Mouse (Mus musculus) gastrocnemius, postnatal 36 days (tissue): ENCODE results near the gene Tfe3. TPM values are rescaled to one million over a fixed set of nuclear protein-coding genes. Genes with fewer than 3 reads are reported as not detected.
"Not testable (repeated sequence)": the region's sequence is repeated elsewhere in the genome, so short reads cannot be mapped to it uniquely, and the experiment has no call there.

ENCODE experiments used
- DNase-seq, 2 experiments: peaks; one replicate each; pipeline ENCODE4 v3.0.0; 2022
- intact Hi-C: fragments of 180-260 bp; cut with DNase I; formaldehyde crosslinking; loops from one replicate; pipeline ENCODE4 v1.15.1; 2025
- long read RNA-seq, 2 experiments: library from polyadenylated mRNA; stranded (forward); transcript quantifications; one replicate each; pipeline ENCODE4 v2.0.0; 2021
- total RNA-seq, 2 experiments: library from RNA; stranded (reverse); gene quantifications; 2 replicates each; pipeline ENCODE4 v1.2.3; 2021

The Tfe3 gene
- 1 to 10 TPM; 8.0 to 8.1 TPM for total RNA-seq
- long read RNA-seq, experiment 1, partial matches to known transcripts: 0 of 4 reads
- long read RNA-seq, experiment 1, other reads (novel, unspliced or antisense): 2 of 4 reads
- long read RNA-seq, experiment 2, partial matches to known transcripts: 4 of 7 reads
- long read RNA-seq, experiment 2, other reads (novel, unspliced or antisense): 0 of 7 reads

DNA sequence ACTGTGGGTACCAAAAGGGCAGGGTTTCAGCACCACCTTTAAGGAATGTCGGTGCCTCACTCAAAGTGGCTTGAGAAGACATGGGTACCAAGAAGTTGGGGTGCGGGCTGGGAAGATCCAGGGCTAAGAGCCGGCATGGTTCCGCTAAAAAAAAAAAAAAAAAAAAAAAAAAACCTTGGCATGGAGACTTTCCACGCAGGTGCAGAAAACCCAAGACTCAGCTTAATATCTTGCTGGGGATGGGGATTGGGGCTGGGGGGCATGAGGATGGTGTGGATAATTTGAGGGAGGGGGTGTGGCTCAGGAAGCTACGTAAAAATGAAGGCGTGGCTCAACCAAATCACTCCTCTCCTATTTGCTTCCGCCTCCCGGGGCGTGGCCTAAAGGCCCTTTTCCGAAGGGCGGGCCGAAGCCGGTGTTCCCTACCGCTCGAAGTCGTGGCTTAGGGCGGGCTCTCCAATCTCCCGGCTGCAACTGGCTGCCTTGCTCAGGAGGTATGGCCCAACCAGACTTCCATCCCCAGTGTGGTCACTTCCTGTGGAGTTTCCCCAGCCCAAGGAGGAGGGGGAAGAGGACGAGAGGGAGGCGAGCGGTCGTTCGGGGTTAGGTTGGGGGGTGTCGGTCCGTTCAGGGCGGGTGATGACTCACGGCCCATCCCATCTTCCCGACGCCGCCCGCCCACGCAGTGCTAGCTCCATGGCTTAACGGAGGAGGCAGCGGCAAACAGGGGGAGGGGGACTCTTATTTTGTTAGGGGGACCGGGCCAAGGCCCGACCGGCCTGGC, at the start of gene Tfe3:
TSS of gene Tfe3 (plus strand) at position 424 of the 784 bp plus-strand sequence.
- intact Hi-C loops: no loop called here
- peak; percentile 75 to 90 for DNase-seq

GRCm38 (mm10) chrX:7713764-7714134, 48.6 kb upstream of the Tfe3 start:
- DNase-seq, intact Hi-C loops: not testable (repeated sequence)

DNA sequence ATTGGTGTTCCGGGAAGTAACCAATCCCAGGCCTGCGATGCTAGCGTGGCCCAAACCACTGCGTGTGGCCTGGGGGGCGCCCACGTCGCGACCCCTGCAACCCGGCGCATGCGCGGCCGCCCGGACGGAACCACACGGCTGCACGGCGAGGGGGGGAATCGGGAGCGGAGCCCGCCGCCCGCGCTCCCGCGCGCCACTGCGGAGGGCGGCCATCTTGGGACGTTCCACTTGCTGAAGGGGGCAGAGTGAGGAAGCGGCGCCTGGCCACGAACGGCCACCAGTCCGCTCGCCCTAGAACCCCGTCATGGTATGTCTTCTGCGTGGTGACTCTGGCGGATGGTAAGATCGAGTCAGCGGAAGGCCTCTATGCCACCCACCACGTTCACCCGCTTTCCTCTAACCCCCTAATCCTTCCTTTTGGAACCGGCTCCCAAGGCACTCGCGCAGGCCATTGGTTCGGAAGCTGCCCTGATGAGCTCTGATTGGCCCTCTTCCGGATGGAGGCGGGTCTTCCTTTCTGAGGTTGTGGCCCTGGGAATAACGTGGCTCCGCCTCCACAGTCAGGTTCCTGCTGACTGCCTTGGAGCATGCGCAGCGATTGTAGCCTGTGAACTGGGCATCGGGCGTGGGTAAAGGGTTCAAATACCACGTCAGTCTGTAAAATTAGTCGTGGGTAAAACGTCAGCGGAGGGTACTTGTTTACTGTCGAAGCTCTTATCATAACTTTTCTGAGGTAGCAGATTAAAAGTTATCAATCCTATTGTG, 48.0 kb upstream of the Tfe3 start, which contains the start of gene Wdr45:
TSS of gene Wdr45 (plus strand) at position 199 of the 765 bp plus-strand sequence.
- intact Hi-C loops: not testable (repeated sequence)
- peak; percentile 84 to 91 for DNase-seq

- DNase-seq, intact Hi-C loops: not testable (repeated sequence)
Measured at GRCm38 (mm10) chrX:7716058-7716457, 46.3 kb upstream of the Tfe3 start.

DNA sequence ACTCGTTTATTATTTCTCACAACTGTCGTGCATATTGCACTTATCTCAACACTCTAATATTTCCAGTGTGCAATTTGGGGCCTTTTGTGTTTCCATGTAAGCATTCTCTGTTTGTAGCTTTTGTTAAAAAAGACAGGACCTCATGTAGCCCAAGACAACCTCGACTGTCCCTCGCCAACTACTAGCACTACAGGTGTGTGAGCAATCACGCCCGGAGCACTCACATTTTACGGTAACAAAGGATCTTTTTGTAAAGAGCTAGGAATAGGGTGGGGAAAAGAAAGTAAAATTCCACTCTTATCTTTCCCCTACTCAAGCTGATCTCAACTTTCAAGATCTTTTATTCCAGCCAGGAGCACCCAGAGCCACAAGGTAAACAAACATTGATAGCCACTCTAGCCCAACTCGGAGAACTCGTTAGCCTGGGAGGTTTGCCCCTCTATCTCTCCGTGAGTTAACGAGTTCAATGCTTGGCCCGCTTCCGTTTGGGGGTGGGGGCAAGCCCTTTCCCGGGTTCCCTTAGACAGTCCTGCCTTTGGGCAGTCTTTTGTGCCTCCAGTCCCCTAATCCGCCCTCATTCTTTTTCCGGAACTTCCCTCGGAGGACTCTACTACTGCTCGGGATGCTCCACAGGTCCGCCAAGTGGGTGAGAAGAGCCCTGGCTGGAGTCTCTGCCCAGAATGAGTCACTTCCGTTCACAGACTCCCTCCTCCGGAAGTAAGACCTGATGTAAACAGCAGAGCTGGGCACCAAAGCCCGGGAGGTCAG, 40.7 kb upstream of the Tfe3 start, which contains the start of gene Gm45208:
TSS of gene Gm45208 (plus strand) at position 732 of the 768 bp plus-strand sequence.
- peak; percentile 43 to 71 for DNase-seq
- intact Hi-C loops: no loop called here

DNA sequence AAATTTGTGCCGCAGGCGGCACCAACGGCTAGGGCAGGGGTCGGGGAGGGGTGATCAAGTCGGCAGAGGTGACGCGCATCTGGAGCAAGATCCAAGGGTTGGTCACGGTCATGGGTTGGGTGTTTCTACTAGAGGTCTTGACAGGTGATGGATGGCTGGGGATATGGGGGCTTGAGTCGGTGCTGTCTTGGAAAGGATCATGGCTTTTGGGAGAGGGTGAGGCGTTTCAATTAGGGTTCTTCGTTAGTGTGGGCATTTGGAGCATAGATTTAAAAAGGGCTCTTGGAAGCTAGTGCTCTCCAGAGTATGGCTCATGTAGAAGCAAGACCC, 40.1 kb upstream of the Tfe3 start:
- intact Hi-C loops: no loop called here
- no peak for DNase-seq

GRCm38 (mm10) chrX:7722691-7723090, 39.7 kb upstream of the Tfe3 start:
- no peak for DNase-seq
- intact Hi-C loops: no loop called here

DNA sequence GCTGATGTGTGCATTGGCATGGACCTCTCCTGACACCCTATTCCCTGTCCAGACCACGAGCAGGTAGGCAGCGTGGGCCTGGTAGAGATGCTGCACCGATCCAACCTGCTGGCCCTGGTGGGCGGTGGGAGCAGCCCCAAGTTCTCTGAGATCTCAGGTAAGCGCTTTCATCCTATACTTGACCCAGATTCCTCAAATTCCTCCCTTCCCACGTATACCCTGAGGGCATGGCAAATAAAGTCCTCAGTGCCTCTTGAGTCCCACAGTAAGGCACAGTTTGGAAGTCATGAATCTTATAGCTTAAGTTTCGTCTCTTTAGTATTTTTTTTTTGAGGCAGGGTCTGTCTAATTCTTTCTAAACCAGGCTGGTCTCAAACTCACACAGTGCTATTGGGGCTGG, 38.2 kb upstream of the Tfe3 start:
- intact Hi-C loops: no loop called here

DNA sequence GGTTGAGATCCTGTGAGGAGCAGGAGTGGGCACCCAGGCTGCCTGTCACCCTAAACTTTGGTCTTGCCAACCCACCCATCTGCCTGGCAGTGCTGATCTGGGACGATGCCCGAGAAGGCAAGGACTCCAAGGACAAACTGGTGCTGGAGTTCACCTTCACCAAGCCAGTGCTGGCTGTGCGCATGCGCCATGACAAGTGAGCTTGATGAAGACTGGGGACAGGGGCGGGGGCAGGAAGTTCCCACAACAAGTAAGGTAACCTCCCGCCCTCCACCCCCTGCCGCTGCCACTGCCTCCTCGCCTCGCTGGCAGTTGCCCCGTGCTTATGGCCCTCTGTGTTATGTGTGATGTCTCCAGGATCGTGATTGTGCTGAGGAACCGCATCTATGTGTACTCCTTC, 36.5 kb upstream of the Tfe3 start:
- intact Hi-C loops: no loop called here

More for the DNA sequence above, 38.2 kb upstream of the Tfe3 start:
- no peak for DNase-seq

DNA sequence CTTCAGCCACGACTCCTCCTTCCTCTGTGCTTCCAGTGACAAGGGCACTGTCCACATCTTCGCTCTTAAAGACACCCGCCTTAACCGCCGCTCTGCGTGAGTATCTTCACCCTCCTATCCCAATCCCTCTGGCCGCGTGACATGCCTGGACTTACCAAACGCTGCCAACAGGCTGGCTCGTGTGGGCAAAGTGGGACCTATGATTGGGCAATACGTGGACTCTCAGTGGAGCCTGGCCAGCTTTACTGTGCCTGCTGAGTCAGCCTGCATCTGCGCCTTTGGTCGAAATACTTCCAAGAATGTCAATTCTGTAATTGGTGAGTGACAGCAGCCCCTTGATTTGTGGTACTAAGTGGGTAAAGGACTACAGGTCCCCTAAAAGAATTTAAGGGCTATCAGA, 35.2 kb upstream of the Tfe3 start:
- DNase-seq: no peak
- intact Hi-C loops: no loop called here

More for the DNA sequence above, 36.5 kb upstream of the Tfe3 start:
- no peak for DNase-seq

DNA sequence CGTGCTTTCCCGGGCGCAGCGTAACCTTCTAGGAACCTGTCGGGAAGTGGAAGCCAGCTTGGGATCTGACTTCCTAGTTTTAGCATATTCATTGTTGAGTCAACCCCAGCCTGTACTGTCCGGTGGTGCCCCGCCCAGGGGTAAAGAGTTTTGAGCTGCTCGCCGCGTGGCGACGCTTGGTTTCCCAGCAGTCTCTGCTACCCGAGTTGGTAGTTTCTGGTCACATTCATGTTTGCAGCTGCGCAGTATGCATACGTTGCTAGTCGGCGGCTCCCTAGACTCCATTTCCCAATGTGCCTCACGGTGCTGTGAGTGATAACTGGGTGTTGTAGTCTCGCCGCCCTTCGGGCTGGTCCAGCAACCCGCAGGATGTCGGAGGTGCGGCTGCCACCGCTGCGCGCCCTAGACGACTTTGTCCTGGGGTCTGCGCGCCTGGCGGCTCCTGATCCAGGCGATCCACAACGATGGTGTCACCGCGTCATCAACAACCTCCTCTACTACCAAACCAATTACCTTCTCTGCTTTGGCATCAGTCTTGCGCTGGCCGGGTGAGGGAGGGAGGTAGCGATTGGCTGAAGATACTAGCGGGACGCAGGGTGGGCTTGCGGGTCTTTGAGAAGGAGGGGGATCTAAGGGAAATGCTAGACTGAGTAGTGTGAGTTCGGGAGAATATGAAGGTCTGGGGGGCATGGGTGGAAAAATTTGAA, 34.0 kb upstream of the Tfe3 start, which contains the start of gene Praf2:
TSS of gene Praf2 (plus strand) at position 225 of the 707 bp plus-strand sequence.
- intact Hi-C loops: no loop called here
- DNase-seq: peak; percentile 57 to 60

GRCm38 (mm10) chrX:7728922-7729265, 33.5 kb upstream of the Tfe3 start:
- intact Hi-C loops: no loop called here
- DNase-seq: no peak

- DNase-seq: peak; percentile 58 to 67
- intact Hi-C loops: no loop called here
Measured at GRCm38 (mm10) chrX:7733571-7734156, 28.7 kb upstream of the Tfe3 start.

DNA sequence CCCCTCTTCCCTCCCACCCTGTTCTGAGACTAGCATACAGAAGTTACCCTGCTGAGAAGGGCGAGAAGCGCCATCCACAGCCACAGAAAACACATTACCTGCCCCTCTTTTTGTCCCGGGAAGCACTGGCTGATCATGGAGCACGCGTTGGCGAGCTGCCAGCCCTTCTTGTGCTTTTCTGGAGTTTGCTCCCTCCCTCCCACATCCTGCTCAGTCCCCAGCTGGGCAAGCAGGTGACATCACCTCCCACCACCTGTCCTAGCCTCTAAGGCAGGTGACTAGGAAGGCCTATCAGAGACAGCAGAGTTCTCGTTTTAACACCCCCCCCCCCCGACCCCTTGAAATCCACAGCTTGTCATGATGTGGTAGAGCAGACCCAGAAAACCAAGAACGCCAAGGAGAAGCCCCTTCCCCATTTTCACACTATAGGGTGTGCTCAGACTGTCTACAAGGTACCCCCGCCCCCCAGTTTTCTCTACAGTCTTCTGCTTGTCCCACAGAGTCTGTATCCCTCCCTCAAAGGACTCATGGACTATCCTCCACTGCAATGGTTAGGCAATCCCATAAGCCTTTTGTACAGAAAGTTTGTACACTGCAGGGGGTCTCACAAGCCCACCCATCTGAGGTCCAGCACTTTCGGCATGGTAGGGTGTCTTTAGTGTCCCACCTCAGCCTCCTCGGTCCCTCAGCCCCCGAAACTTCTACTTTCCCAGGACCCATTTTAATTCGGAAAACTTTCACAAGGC, 22.9 kb upstream of the Tfe3 start:
- no peak for DNase-seq
- intact Hi-C loops: loop anchor here (5.0 kb wide), 2 partner anchors 33 to 93 kb away; no protein-coding TSS in a partner anchor

GRCm38 (mm10) chrX:7740082-7740819, 22.1 kb upstream of the Tfe3 start:
- no peak for DNase-seq
- intact Hi-C loops: loop anchor here (5.0 kb wide), 1 partner anchor 92 kb away; no protein-coding TSS in a partner anchor

DNA sequence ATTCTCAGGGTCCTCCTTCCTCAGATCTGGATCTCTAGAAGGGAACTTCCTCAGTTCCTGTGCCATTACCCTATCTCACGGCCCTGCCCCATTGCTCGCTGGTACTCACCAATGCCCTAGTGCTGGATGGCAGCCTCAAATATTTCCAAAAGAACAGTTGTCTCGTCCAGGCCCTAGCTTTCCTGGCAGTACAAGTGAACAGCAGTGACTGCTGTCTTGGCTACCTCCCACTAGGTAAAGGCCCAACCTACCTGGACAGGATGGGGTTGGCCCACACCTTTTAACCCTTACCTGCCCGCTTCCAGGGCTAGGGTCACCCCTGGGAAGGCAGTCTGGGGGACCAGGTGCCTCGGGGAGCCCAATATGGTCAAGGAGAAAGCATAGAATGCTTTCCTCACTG, 21.3 kb upstream of the Tfe3 start:
- no peak for DNase-seq
- intact Hi-C loops: loop anchor here (5.0 kb wide), 1 partner anchor 91 kb away; no protein-coding TSS in a partner anchor

GRCm38 (mm10) chrX:7743470-7743869, 18.9 kb upstream of the Tfe3 start:
- intact Hi-C loops: loop anchor here (5.0 kb wide), 1 partner anchor 89 kb away; no protein-coding TSS in a partner anchor
- no peak for DNase-seq

DNA sequence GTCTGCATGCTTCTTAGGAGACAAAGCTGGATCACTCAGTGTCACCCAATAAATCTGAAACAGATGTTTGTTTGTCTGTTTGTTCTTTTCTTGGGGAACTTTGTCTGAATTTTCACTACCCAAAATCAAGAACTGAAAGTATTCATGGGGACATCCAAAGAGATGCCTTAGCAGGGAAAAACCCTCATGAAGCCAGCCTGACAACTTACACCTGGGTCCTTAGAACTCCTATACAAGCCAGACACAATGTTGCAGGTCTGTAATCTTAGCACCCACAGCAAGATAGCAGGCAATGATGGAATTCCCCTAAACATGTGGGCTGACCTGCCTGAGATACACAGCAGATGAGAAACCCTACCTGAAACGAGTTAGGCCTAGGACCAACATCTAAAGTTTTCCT, 17.4 kb upstream of the Tfe3 start:
- DNase-seq: no peak
- intact Hi-C loops: loop anchor here (5.0 kb wide), 1 partner anchor 87 kb away; no protein-coding TSS in a partner anchor
